Mouse (Mus musculus) layer of hippocampus, postnatal 25 days (tissue): Measurements from ENCODE around the gene Cfap74. TPM values are rescaled to one million over a fixed set of nuclear protein-coding genes. Genes with fewer than 3 reads are reported as not detected.

Experiments used
- DNase-seq, 2 experiments: peaks; one replicate each; pipeline ENCODE4 v3.0.0; 2022; ENCODE audit warnings: mixed read lengths in 2 of 2, low spot score in 1 of 2; ENCODE audit errors: extremely low spot score in 1 of 2
- total RNA-seq, 2 experiments: library from RNA; stranded (reverse); gene quantifications; 2 replicates each; pipeline ENCODE4 v1.2.3; 2021

Gene Cfap74
- total RNA-seq, 2 experiments from 2014 or later: 9.2 to 11.4 TPM

DNA sequence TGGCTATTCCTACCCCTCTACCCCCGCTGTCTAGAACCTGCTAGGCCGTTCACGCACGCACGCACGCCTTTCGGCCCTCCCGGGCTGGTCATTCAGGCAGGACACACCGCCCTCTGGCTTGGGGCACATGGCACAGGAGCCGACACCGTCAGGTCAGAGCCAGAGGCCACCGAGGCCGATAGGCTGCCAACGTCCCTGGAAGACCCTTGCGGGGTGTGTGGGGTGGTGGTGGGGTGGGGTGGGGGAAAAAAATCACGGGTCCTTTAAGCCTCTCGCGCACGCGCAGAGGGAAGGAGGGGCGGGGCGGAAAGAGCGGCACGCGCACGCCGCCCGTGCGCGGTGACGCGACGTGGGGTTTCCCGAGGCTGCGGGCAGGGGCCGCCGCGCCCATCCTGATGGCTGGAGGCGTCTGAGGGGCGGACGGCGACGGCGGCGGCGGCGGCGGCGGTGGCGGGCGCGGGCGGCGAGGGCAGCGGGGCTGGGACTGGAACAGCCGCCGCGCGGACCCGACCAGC is 82.1 kb downstream of the Cfap74 start, which contains the start of gene Gnb1:
Gnb1 (plus strand) TSS at position 372 of the 515 bp plus-strand sequence.
- DNase-seq: peak; percentile 97 to 99

DNA sequence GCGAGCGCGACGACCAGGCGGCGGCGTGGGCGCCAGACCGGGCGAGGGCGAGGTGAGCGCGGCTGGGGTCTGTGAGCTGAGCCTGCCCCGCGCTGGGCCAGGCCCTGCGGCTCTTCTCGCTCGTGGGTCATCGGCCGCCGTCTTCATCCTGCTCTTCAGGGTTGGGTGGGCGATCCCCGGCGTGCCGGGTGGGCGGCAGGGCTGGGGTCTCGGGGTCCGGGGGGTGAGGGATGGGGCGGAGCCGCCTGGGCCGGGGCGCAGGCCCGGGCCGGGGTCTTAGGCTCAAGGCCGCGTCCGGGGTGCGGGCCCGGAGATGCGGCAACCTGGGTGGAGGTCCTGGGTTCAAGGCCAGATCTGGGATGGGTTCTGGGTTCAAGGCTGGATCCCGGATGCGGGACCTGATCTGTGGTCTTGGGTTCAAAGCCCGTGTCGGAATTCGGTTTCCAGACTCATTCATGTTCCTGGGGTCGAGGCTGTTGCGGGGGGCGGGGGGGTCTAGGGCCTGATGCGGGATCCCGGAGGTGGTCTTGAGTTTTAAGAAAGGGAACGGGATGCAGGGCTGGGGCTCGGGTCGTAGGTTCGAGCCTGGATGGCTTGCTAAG is 82.6 kb downstream of the Cfap74 start:
- no peak for DNase-seq

DNA sequence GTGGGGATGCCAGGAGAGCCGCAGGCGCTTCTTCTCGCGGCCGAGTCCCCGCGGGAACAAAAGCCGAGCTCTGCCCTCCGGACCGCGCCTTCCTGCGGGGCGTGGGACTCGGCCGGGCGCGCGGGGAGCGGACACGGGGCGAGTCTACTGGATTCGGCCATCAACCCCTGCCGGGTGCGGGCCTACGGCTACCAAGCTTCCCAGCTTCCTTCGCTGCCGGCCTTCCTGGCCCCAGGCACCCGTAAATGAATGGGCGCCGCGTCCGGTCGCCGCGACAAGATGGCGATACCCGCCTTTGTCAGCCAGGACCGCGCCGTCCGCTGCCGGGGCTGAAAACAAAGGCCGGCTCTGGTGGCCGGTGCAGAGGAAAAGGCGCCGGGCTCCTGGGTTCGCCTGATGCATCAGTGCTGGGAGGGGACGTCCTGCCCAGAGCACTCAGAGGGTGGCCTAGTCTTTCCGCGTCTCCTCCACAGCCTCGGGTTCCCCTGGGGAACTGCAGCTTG is 83.2 kb downstream of the Cfap74 start:
- DNase-seq: peak; percentile 39 to 40

DNA sequence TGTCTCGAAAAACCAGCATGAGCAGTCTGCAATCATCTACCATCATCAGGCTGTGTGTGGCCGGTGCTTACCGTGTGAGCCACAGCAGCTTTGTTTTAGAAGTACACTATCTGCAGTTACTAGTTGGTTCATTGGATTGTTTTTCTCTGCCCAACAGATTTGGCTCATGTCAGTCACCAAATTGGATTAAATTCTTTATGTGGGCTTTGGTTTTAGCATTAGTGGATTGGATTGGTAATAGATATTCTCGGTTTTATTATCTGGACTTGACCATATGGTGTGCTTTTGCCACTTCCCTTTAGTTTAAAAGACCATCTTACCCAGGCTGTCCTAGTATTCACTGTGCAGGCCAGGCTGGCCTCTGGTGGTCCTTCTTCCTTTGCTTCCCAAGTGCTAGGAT is 85.9 kb downstream of the Cfap74 start:
- no peak for DNase-seq

DNA sequence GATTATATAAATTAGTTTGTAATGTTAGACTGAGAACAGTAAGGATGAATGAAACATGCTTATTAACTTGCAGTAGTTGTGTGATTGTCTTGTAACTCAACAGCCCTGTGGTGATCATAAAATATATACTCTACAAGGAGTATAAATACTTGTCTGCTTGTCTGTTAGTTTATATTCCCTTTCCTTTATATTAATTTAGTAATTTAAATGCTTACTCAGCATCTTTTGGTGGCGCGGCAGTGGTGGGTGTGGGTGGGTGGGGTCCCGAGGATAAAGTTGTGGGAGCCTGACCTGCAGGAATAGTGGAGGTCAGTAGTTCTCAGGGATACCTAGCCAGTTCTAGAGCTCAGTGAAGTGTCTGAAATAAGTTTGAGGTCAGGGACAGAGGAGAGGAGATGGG is 89.0 kb downstream of the Cfap74 start:
- DNase-seq: no peak

DNA sequence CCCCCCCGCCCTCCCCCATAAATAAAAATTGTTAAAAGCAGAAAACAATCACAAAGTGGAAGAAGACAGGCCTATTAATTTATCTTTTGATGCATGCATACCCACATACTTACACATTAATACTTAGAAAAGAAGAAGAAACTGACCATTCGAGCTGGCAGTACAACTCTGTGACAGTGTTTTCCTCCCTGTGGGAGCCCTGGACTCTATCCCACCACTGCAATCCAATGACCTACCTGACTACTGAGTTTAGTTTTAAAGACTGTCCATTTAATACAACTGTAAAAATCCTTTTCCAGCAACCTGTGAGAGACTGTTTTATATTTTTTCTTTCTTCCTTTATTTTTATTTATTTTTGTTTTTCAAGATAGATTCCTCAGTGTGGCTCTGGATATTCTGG is 92.1 kb downstream of the Cfap74 start:
- no peak for DNase-seq

DNA sequence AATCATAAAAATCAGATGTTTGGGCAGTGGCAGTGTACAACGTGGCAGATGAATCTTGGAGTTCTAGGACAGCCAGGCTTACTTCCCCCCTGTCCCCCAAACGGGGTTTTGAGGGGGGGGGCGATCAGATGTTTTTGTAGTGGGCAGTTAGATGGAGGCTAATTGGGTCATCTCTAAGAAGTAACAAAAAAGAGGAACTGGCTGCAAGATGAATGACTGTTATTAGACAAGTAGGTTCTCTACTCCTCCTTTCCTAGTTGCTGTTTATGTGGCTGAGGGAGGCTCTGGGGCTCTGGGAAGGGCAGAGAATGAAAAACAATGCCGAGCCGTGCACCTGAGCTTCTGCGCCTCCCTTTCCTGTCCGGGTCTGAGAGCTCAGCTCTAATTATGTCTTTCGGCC is 96.1 kb downstream of the Cfap74 start:
- no peak for DNase-seq

DNA sequence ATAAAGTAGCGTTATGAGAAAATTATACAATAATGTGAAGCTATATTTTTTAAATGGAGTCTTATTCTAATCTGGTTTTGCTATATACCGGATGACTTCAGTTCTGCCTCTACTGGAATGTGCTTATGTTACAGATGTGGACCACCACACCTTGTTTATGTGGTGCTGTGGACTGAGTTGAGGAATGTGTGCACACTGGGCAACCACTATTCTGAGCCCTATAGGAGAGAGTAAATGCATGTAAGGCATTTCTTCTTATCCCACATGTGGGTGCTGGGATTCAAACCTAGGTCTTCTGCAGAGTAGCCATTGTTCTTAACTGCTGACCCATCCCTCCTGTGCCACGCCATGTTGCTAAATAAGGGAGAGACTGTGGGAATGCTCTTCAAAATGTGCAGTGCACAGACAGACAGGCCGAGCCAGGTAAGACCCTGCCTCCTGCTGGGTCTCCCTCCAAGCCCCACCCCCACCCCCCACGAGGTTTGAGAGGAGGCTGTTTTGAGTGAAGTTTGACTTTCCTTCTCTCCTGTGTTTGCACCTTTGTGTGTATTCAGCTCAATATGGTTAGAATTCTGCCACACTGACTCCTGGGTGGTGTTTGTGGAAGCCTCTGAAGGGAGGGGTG is 96.8 kb downstream of the Cfap74 start:
- no peak for DNase-seq

DNA sequence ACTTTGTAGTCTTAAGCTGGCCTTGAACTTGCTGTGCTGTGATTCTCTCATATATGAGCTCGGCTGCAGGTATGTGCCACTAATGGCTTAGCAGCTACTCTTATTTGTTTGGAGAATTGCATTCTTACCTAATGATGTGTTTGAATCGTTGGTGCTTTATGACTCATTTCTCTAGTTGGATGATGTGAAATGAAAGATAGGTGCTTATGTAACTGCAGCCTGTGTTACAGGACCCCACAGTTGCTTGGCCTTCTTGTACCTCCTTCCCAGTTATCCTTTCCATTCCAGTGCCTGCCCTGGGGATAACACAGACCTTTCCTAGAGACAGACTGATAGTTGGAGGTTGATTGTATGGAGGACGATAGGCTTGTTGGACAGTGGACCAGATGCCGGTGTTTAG is 99.6 kb downstream of the Cfap74 start:
- DNase-seq: no peak

DNA sequence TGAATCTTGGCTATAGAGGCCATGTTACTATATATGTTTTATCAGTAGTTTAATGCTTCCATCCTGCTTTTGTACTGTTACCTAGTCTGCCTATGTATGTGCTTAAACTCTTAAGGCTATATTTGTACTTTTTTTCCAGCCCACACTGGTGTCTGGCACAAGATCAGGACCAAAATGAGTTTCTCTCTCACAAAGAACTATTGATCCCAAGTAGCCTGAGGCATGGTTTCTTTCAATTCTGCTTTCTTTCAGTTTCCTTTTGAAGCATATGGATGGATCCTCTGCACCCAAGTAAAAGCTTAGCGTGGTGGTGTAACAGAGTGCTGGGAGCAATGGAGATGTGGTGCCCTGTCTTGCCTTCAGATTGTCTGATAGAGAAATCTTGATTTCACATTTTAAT is 102.0 kb downstream of the Cfap74 start:
- DNase-seq: no peak

DNA sequence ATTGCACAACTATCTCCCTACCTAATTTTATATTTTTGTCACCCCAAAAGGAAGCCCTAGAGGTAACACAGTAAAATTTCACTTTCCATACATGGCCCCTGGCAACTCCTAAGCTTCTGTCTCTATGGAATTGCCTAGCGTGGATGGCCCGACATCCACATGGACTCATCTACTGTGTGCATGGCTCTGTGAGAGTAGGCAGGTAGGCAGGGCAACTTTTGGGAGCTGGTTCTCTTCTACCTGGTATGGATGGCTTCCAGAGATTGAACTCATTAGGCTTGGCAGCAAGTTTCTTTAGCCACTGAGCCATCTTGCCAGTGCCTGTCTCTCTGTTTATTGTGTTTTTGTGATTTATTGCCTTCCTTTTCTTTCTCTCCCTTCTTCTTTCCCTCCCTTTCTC is 105.8 kb downstream of the Cfap74 start:
- DNase-seq: no peak

Other genes with a start within 250 kb of the Cfap74 start
- gene Ski, start 186.6 kb upstream of the Cfap74 start, total RNA-seq: 100 to 1,000 TPM; 119 to 129 TPM
- gene Faap20, start 159.4 kb upstream of the Cfap74 start, total RNA-seq: 10 to 100 TPM; 29.2 to 36.6 TPM
- gene Prkcz, start 47.8 kb upstream of the Cfap74 start, total RNA-seq: 100 to 1,000 TPM; 161 to 170 TPM
- 10 to 100 TPM; 19.7 to 22.2 TPM for gene Gabrd, start 11.1 kb upstream of the Cfap74 start, total RNA-seq
- 1 to 10 TPM; 3.0 to 5.6 TPM for gene Tmem52, start 59.9 kb downstream of the Cfap74 start, total RNA-seq
- gene Gnb1, start 82.2 kb downstream of the Cfap74 start, total RNA-seq: 100 to 1,000 TPM; 763 to 780 TPM
- gene Nadk, start 153.2 kb downstream of the Cfap74 start, total RNA-seq: 10 to 100 TPM; 67.1 to 68.5 TPM
- gene Slc35e2, start 192.2 kb downstream of the Cfap74 start, total RNA-seq: 10 to 100 TPM; 41.5 to 42.5 TPM
- gene Cdk11b, start 215.7 kb downstream of the Cfap74 start, total RNA-seq: 10 to 100 TPM; 41.1 to 47.3 TPM
- not detected for gene Gm10563, start 236.2 kb downstream of the Cfap74 start, total RNA-seq
- 1 to 10 TPM; 2.7 to 3.0 TPM for gene Mmp23, start 244.2 kb downstream of the Cfap74 start, total RNA-seq